In genomic region chr11:118995448-118995847, GRCm38 (mm10) we compare ENCODE assay signal across 17 mouse cellular contexts. TPM values are rescaled to one million over a fixed set of nuclear protein-coding genes. Genes with fewer than 3 reads are reported as not detected.
A peak's percentile ranks its signal among the peaks of the same experiment; 100 is the strongest.
DNase-seq lines count a peak whose midpoint lies in the region; ATAC-seq and TF ChIP-seq lines count a peak whose summit lies in the region.
"Had no signal": no experiment of that assay in that cellular context is flagged by ENCODE, and none has a peak within 500 bp of the region (broad histone marks: within the 10 kb centered on the region; RNA-seq: fewer than 3 reads in every experiment).

No protein-coding gene starts in this region.

- no peak overlapping the region for H3K9ac ChIP-seq in kidney, postnatal 0 days (ENCODE audit: low read depth, low read length)
- H3K9ac ChIP-seq in neural tube, embryonic 13.5 days = 0 out of 2 replicates have a peak overlapping the region, but pooled peaks have one; percentile 13
- no peak overlapping the region for H3K9ac ChIP-seq in hindbrain, postnatal 0 days (replicated peaks; ENCODE audit: low read length)
- no peak overlapping the region for H3K9ac ChIP-seq in stomach, postnatal 0 days (ENCODE audit: low read length)
- no peak overlapping the region for H3K9ac ChIP-seq in liver, embryonic 12.5 days

- no peak for ATAC-seq in kidney, postnatal 0 days (replicated peaks; ENCODE audit: low FRiP score, low read depth)
- ATAC-seq in neural tube, embryonic 13.5 days (ENCODE audit: low read depth) = no peak
- peak; percentile 50 for ATAC-seq in hindbrain, postnatal 0 days
- no peak for ATAC-seq in stomach, postnatal 0 days (ENCODE audit: low FRiP score, low TSS enrichment)
- ATAC-seq in liver, embryonic 12.5 days = no peak

- no peaks in the 10 kb centered on the region for H3K9me3 ChIP-seq in kidney, postnatal 0 days (replicated peaks; ENCODE audit: low read length)
- H3K9me3 ChIP-seq in neural tube, embryonic 13.5 days = no peaks in the 10 kb centered on the region
- no peaks in the 10 kb centered on the region for H3K9me3 ChIP-seq in hindbrain, postnatal 0 days (ENCODE audit: low read length)
- H3K9me3 ChIP-seq in stomach, postnatal 0 days (ENCODE audit: control insufficient read depth, low read length) = no peaks in the 10 kb centered on the region
- H3K9me3 ChIP-seq in liver, embryonic 12.5 days (replicated peaks) = no peaks in the 10 kb centered on the region

- TF ChIP-seq CTCF in kidney, postnatal 0 days (IDR thresholded peaks at IDR 0.05; ENCODE audit: low read depth) = no peak
- peak; percentile 26; the same call in 1 of the 2 replicates for TF ChIP-seq CTCF in hindbrain, postnatal 0 days (IDR thresholded peaks at IDR 0.05; ENCODE audit: low read depth)
- TF ChIP-seq CTCF in stomach, postnatal 0 days (IDR thresholded peaks at IDR 0.05; ENCODE audit: low read depth) = 0 out of 2 replicates have a peak, but pooled peaks have one; percentile 4

- no peak for TF ChIP-seq EP300 in stomach, postnatal 0 days (optimal IDR thresholded peaks at IDR 0.05)

- 22% methylated on average over 4 of the region's 4 CpGs for WGBS in kidney, postnatal 0 days
- 27% methylated on average over 4 of the region's 4 CpGs for WGBS in neural tube, embryonic 13.5 days
- WGBS in hindbrain, postnatal 0 days = 25% methylated on average over 4 of the region's 4 CpGs
- 36% methylated on average over 4 of the region's 4 CpGs for WGBS in stomach, postnatal 0 days
- 35% methylated on average over 4 of the region's 4 CpGs for WGBS in liver, embryonic 12.5 days (ENCODE audit: insufficient replicate concordance)

- DNase-seq in kidney, postnatal 0 days (ENCODE audit: low spot score) = peak; percentile 10
- no peak for DNase-seq in kidney, adult 8-10 months
- DNase-seq in neural tube, embryonic 10.5 days (ENCODE audit: extremely low spot score, low spot score) = no peak
- DNase-seq in hindbrain, postnatal 0 days (ENCODE audit: low spot score) = peak; percentile 50
- DNase-seq in stomach, postnatal 0 days (ENCODE audit: low spot score) = no peak
- no peak for DNase-seq in adrenal gland, adult 8-10 months
- DNase-seq: cerebellum, adult 11 months; heart, adult 11 months; kidney, postnatal 36 days; thymus, postnatal 25 days had no signal

- H3K4me1 ChIP-seq in kidney, postnatal 0 days (replicated peaks; ENCODE audit: insufficient read depth, low read length) = 0 out of 2 replicates have a peak, but pooled peaks cover 4% of the 10 kb centered on the region
- peaks cover 46% of the 10 kb centered on the region for H3K4me1 ChIP-seq in neural tube, embryonic 13.5 days (replicated peaks)
- peaks cover 10% of the 10 kb centered on the region; the same call in 1 of the 2 replicates for H3K4me1 ChIP-seq in hindbrain, postnatal 0 days (ENCODE audit: insufficient read depth, low read length)
- H3K4me1 ChIP-seq in stomach, postnatal 0 days (replicated peaks; ENCODE audit: control insufficient read depth, insufficient read depth) = no peaks in the 10 kb centered on the region
- peaks cover 6% of the 10 kb centered on the region; the same call in 1 of the 2 replicates for H3K4me1 ChIP-seq in liver, embryonic 12.5 days

- no peak overlapping the region for H3K27ac ChIP-seq in kidney, postnatal 0 days
- no peak overlapping the region for H3K27ac ChIP-seq in neural tube, embryonic 13.5 days (replicated peaks)
- H3K27ac ChIP-seq in hindbrain, postnatal 0 days = no peak overlapping the region
- no peak overlapping the region for H3K27ac ChIP-seq in stomach, postnatal 0 days (replicated peaks)
- no peak overlapping the region for H3K27ac ChIP-seq in liver, embryonic 12.5 days

- H3K27me3 ChIP-seq in kidney, postnatal 0 days (ENCODE audit: insufficient read depth, low read length) = peaks cover 14% of the 10 kb centered on the region
- peaks cover 4% of the 10 kb centered on the region for H3K27me3 ChIP-seq in neural tube, embryonic 13.5 days
- no peaks in the 10 kb centered on the region for H3K27me3 ChIP-seq in hindbrain, postnatal 0 days (ENCODE audit: insufficient read depth, low read length)
- no peaks in the 10 kb centered on the region for H3K27me3 ChIP-seq in stomach, postnatal 0 days (ENCODE audit: control insufficient read depth, insufficient read depth, low read length)
- peaks cover 68% of the 10 kb centered on the region for H3K27me3 ChIP-seq in liver, embryonic 12.5 days (replicated peaks)

- H3K4me3 ChIP-seq in kidney, postnatal 0 days (replicated peaks; ENCODE audit: low read depth, low read length) = no peak overlapping the region
- H3K4me3 ChIP-seq in neural tube, embryonic 13.5 days = no peak overlapping the region
- H3K4me3 ChIP-seq in hindbrain, postnatal 0 days (ENCODE audit: low read length) = no peak overlapping the region
- no peak overlapping the region for H3K4me3 ChIP-seq in stomach, postnatal 0 days (ENCODE audit: low read depth, low read length)
- H3K4me3 ChIP-seq in liver, embryonic 12.5 days = no peak overlapping the region

- H3K36me3 ChIP-seq in kidney, postnatal 0 days (ENCODE audit: insufficient read depth, low read length) = no peaks in the 10 kb centered on the region
- H3K36me3 ChIP-seq in neural tube, embryonic 13.5 days = no peaks in the 10 kb centered on the region
- no peaks in the 10 kb centered on the region for H3K36me3 ChIP-seq in hindbrain, postnatal 0 days (ENCODE audit: insufficient read depth, low read length)
- no peaks in the 10 kb centered on the region for H3K36me3 ChIP-seq in stomach, postnatal 0 days (ENCODE audit: control insufficient read depth, insufficient read depth, low read length)
- no peaks in the 10 kb centered on the region for H3K36me3 ChIP-seq in liver, embryonic 12.5 days

- H3K4me2 ChIP-seq in kidney, postnatal 0 days (ENCODE audit: low read length) = no peak overlapping the region
- H3K4me2 ChIP-seq in neural tube, embryonic 13.5 days = no peak overlapping the region
- no peak overlapping the region for H3K4me2 ChIP-seq in hindbrain, postnatal 0 days (ENCODE audit: low read depth, low read length)
- H3K4me2 ChIP-seq in stomach, postnatal 0 days (replicated peaks; ENCODE audit: low read depth) = no peak overlapping the region
- no peak overlapping the region for H3K4me2 ChIP-seq in liver, embryonic 12.5 days
- H3K4me2 ChIP-seq: liver, embryonic 11.5 days had no signal

RNA-seq across cellular contexts. Expression of gene Enpp7, which starts 7.5 kb away (rescaled TPM):
- not detected in 2 replicates for polyA plus RNA-seq in kidney, postnatal 0 days (2015; fragmentation: Nextera tagmentation; extraction: Ambion mirVana)
- not detected in 2 replicates for polyA plus RNA-seq in neural tube, embryonic 13.5 days (2015; fragmentation: Nextera tagmentation; extraction: Ambion mirVana)
- not detected in 2 replicates for total RNA-seq in hindbrain, postnatal 0 days (2014; rRNA removed)
- polyA plus RNA-seq in hindbrain, postnatal 0 days (2015; fragmentation: Nextera tagmentation; extraction: Ambion mirVana) = not detected in 2 replicates
- not detected in 2 replicates for polyA plus RNA-seq in stomach, postnatal 0 days (2015; fragmentation: Nextera tagmentation; extraction: Ambion mirVana)
- not detected in 2 replicates for polyA plus RNA-seq in liver, embryonic 12.5 days (2016; fragmentation: Nextera tagmentation; extraction: Ambion mirVana)
- not detected for total RNA-seq in adrenal gland, adult 8-10 months (2022)
- total RNA-seq: left cerebral cortex, adult 18-20 months; MEL had no signal
- polyA plus RNA-seq: intestine, embryonic 14.5 days; liver, embryonic 11.5 days; stomach, embryonic 16.5 days had no signal

RNA-seq across cellular contexts. Expression of gene Cbx2, which starts 27.3 kb away (rescaled TPM):
- polyA plus RNA-seq in kidney, postnatal 0 days (2015; fragmentation: Nextera tagmentation; extraction: Ambion mirVana) = 16.7 and 18.4 TPM in 2 replicates
- 17.4 and 21.4 TPM in 2 replicates for polyA plus RNA-seq in neural tube, embryonic 13.5 days (2015; fragmentation: Nextera tagmentation; extraction: Ambion mirVana)
- 14.6 and 18.9 TPM in 2 replicates for total RNA-seq in hindbrain, postnatal 0 days (2014; rRNA removed)
- 7.0 and 7.4 TPM in 2 replicates for polyA plus RNA-seq in hindbrain, postnatal 0 days (2015; fragmentation: Nextera tagmentation; extraction: Ambion mirVana)
- polyA plus RNA-seq in stomach, postnatal 0 days (2015; fragmentation: Nextera tagmentation; extraction: Ambion mirVana) = 5.1 and 5.3 TPM in 2 replicates
- polyA plus RNA-seq in liver, embryonic 12.5 days (2016; fragmentation: Nextera tagmentation; extraction: Ambion mirVana) = 8.6 TPM in 2 replicates
- 1 to 10 TPM; 4.6 to 8.1 (median 5.6) TPM for total RNA-seq in adrenal gland, adult 8-10 months (2022)

RNA-seq across cellular contexts. Expression of gene Cbx8, which starts 45.3 kb away (rescaled TPM):
- 6.1 and 7.7 TPM in 2 replicates for polyA plus RNA-seq in kidney, postnatal 0 days (2015; fragmentation: Nextera tagmentation; extraction: Ambion mirVana)
- polyA plus RNA-seq in neural tube, embryonic 13.5 days (2015; fragmentation: Nextera tagmentation; extraction: Ambion mirVana) = 7.0 and 8.5 TPM in 2 replicates
- 10.0 and 11.4 TPM in 2 replicates for total RNA-seq in hindbrain, postnatal 0 days (2014; rRNA removed)
- polyA plus RNA-seq in hindbrain, postnatal 0 days (2015; fragmentation: Nextera tagmentation; extraction: Ambion mirVana) = 6.5 and 7.6 TPM in 2 replicates
- polyA plus RNA-seq in stomach, postnatal 0 days (2015; fragmentation: Nextera tagmentation; extraction: Ambion mirVana) = 4.6 and 5.1 TPM in 2 replicates
- 2.5 and 3.3 TPM in 2 replicates for polyA plus RNA-seq in liver, embryonic 12.5 days (2016; fragmentation: Nextera tagmentation; extraction: Ambion mirVana)
- total RNA-seq in adrenal gland, adult 8-10 months (2022) = 10 to 100 TPM; 15.3 to 24.0 (median 16.5) TPM

Comparison
In these comparisons a context has a peak if more than half of its experiments do, and no peak if none do; other contexts are left out.
1. DNase-seq: peak in kidney, postnatal 0 days (single experiment) and hindbrain, postnatal 0 days (single experiment); none in kidney, adult 8-10 months (0 of 2), neural tube, embryonic 10.5 days (single experiment), stomach, postnatal 0 days (single experiment) and adrenal gland, adult 8-10 months (single experiment).